Mouse (Mus musculus) megakaryocyte, embryonic 14.5 days (primary cell): ENCODE data around the gene Ssh3.

Source experiments
- FLI1 ChIP-seq: IDR thresholded peaks from 2 replicates; pipeline ENCODE4 v1.6.1; 2012; ENCODE audit warnings: low read length, inconsistent platforms, mixed read lengths
- GATA1 ChIP-seq: IDR thresholded peaks from 3 replicates; pipeline ENCODE4 v1.6.1; 2012; ENCODE audit warnings: mixed read lengths, low read length, inconsistent platforms, borderline replicate concordance

DNA sequence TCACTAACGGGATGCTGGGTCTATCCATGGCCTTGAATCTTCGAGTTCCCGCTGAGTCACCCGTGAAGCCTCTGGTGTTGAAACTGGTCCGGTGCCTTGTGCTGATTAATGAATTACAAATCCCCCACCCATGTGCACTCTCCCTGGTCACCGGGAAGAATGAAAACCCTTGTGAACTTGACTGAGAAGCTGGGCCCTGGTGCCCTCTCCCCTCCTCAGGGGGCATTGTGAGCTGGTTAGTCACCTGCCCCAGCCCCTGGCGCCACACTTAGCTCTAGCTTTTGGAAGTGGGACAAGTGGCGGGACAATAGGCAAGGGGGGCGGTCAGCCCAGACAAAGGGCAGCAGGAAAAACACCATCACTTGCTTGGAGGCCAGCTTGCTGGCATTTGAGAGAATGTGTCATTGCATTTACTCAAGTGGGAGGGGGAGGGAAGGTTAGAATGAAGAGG, 55.4 kb downstream of the Ssh3 start:
- TF ChIP-seq GATA1, result no peak
- no peak for TF ChIP-seq FLI1
